Mouse (Mus musculus) heart, postnatal 10 days (tissue): Measurements from ENCODE around the gene Inpp4b. TPM values are rescaled to one million over a fixed set of nuclear protein-coding genes. Genes with fewer than 3 reads are reported as not detected.

Experiments
- DNase-seq, 2 experiments: peaks; one replicate each; pipeline ENCODE4 v3.0.0; 2021
- intact Hi-C: fragments of 180-260 bp; cut with DNase I; formaldehyde crosslinking; loops from one replicate; pipeline ENCODE4 v1.15.1; 2025
- total RNA-seq, 2 experiments: library from RNA; stranded (reverse); gene quantifications; 2 replicates each; pipeline ENCODE4 v1.2.3; 2021

Inpp4b gene
- total RNA-seq, 2 experiments from 2014 or later: 41.8 to 44.4 TPM

GRCm38 (mm10) chr8:82093274-82093673, 750.9 kb downstream of the Inpp4b start:
- intact Hi-C loops: no loop called here
- DNase-seq: no peak

DNA sequence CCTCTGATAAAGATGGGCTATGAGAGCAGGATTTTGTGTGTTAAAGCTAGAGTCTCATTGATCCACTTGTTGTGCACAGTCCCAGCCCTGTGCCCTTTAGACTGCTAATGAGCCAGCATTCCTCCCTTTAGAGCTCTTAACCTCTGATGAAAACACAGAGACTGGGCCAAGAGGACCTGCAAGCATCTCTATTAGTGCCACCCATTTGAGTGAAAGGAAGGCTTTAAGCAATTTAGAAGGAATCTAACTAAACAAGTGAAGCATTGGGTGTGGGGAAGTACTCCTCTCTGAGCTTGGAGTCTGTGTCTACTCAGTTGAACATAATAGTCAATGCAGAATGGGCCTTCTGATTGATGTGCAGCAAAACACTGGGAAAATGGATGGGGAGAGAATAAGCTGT, 762.2 kb downstream of the Inpp4b start:
- intact Hi-C loops: no loop called here
- DNase-seq: no peak

DNA sequence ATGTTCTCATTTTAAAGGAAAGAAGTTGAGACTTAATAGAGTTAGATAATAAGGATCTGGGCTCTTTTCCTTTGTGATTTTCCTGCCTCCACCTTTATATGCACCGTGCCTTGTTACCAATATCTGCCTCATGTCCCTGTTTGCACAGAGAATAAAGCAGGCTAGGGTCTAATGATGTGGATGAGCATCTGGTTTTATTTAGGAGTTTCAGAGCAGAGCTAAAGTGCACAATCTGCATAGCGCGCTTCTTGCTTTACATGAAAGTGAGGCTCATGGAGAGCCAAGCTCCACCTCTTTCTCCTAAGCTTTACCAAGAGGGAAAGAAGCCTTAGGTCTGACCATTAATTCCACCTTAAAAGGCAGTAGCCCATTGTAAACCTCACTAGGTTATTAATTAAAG, 763.8 kb downstream of the Inpp4b start:
- intact Hi-C loops: no loop called here
- DNase-seq: no peak

- DNase-seq: no peak
- intact Hi-C loops: no loop called here
Observed at GRCm38 (mm10) chr8:82150272-82150671, 807.9 kb downstream of the Inpp4b start.

GRCm38 (mm10) chr8:82157928-82158327, 815.6 kb downstream of the Inpp4b start:
- intact Hi-C loops: no loop called here
- no peak for DNase-seq
